Mouse (Mus musculus) small intestine, adult 2 months (tissue): ENCODE data around the gene Vps51.

Experiments used
- CTCF ChIP-seq: fragments of 200-500 bp; IDR thresholded peaks from 2 replicates; pipeline ENCODE4 v1.5.1; 2012; ENCODE audit warnings: low read depth, mild to moderate bottlenecking, control low read depth, inconsistent platforms, low read length, moderate library complexity, mixed read lengths; ENCODE audit not compliant: insufficient replicate concordance, insufficient read length; ENCODE audit errors: extremely low read depth
- POLR2A ChIP-seq: fragments of 200-500 bp; IDR thresholded peaks from 2 replicates; pipeline ENCODE4 v1.6.1; 2012; ENCODE audit warnings: low read depth, mild to moderate bottlenecking, control low read depth, inconsistent platforms, low read length, moderate library complexity

DNA sequence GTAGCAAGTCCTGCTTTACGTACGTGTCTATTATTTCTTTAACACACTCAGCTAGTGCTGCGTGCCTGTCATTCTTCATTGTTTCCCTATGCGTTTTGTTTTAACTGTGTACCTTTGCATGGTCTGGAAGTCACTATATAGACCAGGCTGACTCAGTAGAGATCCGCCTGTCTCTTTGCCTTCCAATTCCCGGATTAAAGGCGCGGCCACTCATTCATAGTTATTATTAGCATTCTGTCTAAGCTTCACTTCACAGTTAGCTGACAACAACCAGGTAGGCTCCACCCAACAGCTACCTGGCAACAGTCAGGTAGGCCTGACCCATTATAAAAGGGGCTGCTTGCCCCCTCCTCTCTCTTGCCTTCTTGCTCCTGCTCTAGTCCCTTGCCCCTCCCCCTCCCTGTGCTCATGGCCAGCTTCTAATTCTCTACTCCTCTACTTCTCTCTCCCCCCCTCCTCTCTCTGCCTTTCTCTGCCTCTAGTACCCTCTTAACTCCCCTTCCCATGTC is 41.7 kb upstream of the Vps51 start:
- TF ChIP-seq CTCF (no peak), POLR2A (no peak)
